Mouse (Mus musculus) MEL (cell line): Measurements from ENCODE around the gene Pla2r1.
A peak's percentile ranks its signal among the peaks of the same experiment; 100 is the strongest.

Experiments used
- EP300 ChIP-seq, 2 experiments: IDR thresholded peaks; 2 replicates each; pipeline ENCODE4 v1.6.1; 2011; ENCODE audit warnings: improper control_type of control experiment in 2 of 2, low read length in 2 of 2, low read depth in 1 of 2, mild to moderate bottlenecking in 1 of 2
- JUND ChIP-seq: IDR thresholded peaks from 2 replicates; pipeline ENCODE4 v1.6.1; 2011; ENCODE audit warnings: low read depth, mild to moderate bottlenecking, improper control_type of control experiment, low read length
- NRF1 ChIP-seq: IDR thresholded peaks from 2 replicates; pipeline ENCODE4 v1.6.1; 2014; ENCODE audit warnings: low read depth, mild to moderate bottlenecking, inconsistent platforms, low read length, improper control_type of control experiment, moderate library complexity; ENCODE audit not compliant: poor library complexity, insufficient read depth, severe bottlenecking
- SIN3A ChIP-seq: IDR thresholded peaks from 2 replicates; pipeline ENCODE4 v1.6.1; 2012; ENCODE audit warnings: low read length, improper control_type of control experiment, inconsistent platforms
- TCF12 ChIP-seq: IDR thresholded peaks from 2 replicates; pipeline ENCODE4 v1.6.1; 2014; ENCODE audit warnings: low read depth, mild to moderate bottlenecking, inconsistent platforms, low read length, improper control_type of control experiment, moderate library complexity
- ZKSCAN1 ChIP-seq: IDR thresholded peaks from 2 replicates; pipeline ENCODE4 v1.6.1; 2012; ENCODE audit warnings: low read depth, mild to moderate bottlenecking, inconsistent platforms, low read length, improper control_type of control experiment, moderate library complexity

DNA sequence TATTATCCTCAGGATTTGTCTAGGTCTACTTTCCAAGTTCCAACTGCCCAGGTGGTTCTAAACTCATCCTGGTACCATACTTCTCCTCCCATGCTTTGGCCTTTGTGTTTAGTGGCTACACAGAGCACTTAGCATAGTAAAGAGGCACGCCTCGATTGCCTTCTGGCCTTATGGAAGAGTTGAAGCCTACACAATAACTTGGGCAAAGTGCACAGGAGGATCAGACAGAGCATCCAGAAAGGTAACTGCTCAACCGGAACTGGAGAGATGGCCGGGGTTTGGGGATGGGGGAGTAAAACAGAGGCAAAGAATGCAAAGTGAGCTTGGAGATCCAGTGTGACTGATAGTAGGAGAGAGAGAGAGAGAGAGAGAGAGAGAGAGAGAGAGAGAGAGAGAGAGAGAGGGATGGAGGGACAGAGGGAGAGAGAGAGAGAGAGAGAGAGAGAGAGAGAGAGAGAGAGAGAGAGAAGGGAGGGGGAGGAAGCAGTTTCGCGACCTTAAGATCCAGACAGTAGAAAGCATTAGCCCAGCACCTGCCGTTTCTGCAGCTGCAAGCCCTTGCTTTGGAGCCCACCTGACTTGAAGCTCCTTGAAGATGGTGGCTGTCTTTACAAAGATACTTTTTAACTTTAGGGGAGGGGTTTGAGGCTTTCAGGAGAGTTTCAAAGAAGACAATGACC, 168.9 kb downstream of the Pla2r1 start:
- TF ChIP-seq EP300 (IDR thresholded peaks at IDR 0.05; ENCODE audit: low read depth in 1 of 2, low read length in 2 of 2) (no peak), NRF1 (no peak), TCF12 (no peak), ZKSCAN1 (no peak), SIN3A (no peak), JUND (peak; percentile 84; the same call in 1 of the 2 replicates)
